In the genomic region with DNA sequence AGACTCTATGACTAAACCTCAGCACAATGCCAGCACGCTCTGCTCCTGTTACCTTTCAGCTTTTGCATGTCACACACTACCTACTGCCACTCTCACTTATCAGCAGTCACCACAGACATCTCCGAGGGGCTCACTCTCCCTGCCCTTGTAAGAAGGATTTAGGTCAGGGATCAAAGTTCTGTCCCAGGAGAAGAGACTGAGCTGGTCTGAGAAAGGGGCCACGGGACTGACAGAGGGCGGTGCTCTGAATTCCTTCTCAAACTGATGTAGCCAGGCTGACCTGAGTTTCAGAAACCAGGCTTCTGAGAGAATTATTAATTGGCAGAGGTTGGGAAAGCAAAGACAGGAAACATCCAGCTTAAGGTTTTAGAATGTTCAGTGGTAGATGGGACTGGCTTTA, we compare ENCODE assay signal across 27 mouse cellular contexts.
"Had no signal": no experiment of that assay in that cellular context is flagged by ENCODE, and none has a peak within 500 bp of the region (broad histone marks: within the 10 kb centered on the region; RNA-seq: fewer than 3 reads in every experiment).

No protein-coding gene starts in this region.

- H3K27me3 ChIP-seq: heart, embryonic 13.5 days; heart, embryonic 15.5 days; hindbrain, embryonic 12.5 days; kidney, embryonic 15.5 days; limb, embryonic 13.5 days; limb, embryonic 15.5 days had no signal

- H3K9ac ChIP-seq: heart, embryonic 13.5 days; heart, embryonic 15.5 days; hindbrain, embryonic 12.5 days; hindbrain, embryonic 14.5 days; kidney, embryonic 15.5 days; limb, embryonic 13.5 days; limb, embryonic 15.5 days; liver, embryonic 12.5 days had no signal

- H3K36me3 ChIP-seq: heart, embryonic 13.5 days; heart, embryonic 15.5 days; hindbrain, embryonic 10.5 days; hindbrain, embryonic 12.5 days; kidney, embryonic 15.5 days; limb, embryonic 13.5 days; limb, embryonic 15.5 days; liver, embryonic 12.5 days had no signal

- H3K4me3 ChIP-seq: gastrocnemius, adult 2 months; heart, adult 2 months; heart, embryonic 13.5 days; heart, embryonic 15.5 days; hindbrain, embryonic 10.5 days; hindbrain, embryonic 12.5 days; kidney, embryonic 15.5 days; limb, embryonic 13.5 days; limb, embryonic 15.5 days; liver, embryonic 12.5 days had no signal

- ATAC-seq: hindbrain, embryonic 16.5 days; intestine, embryonic 16.5 days; liver, embryonic 12.5 days had no signal

- H3K9me3 ChIP-seq: heart, embryonic 13.5 days; heart, embryonic 15.5 days; hindbrain, embryonic 10.5 days; hindbrain, embryonic 12.5 days; kidney, embryonic 15.5 days; limb, embryonic 13.5 days; limb, embryonic 15.5 days; liver, embryonic 12.5 days had no signal

- H3K4me1 ChIP-seq: hindbrain, embryonic 12.5 days; limb, embryonic 13.5 days; limb, embryonic 15.5 days had no signal

- H3K4me2 ChIP-seq: heart, embryonic 11.5 days; heart, embryonic 13.5 days; heart, embryonic 15.5 days; hindbrain, embryonic 12.5 days; hindbrain, embryonic 14.5 days; kidney, embryonic 15.5 days; limb, embryonic 13.5 days; limb, embryonic 15.5 days; liver, embryonic 12.5 days had no signal

- H3K27ac ChIP-seq: gastrocnemius, adult 2 months; heart, adult 2 months; heart, embryonic 13.5 days; heart, embryonic 15.5 days; hindbrain, embryonic 10.5 days; hindbrain, embryonic 12.5 days; hindbrain, embryonic 14.5 days; kidney, embryonic 15.5 days; kidney, postnatal 0 days; limb, embryonic 13.5 days; limb, embryonic 15.5 days; liver, embryonic 12.5 days had no signal

- DNase-seq: gastrocnemius, adult 2 months; gastrocnemius, postnatal 10 days; gastrocnemius, postnatal 25 days; heart, adult 2 months; heart, postnatal 14 days; heart, postnatal 4 days; kidney, adult 11 months; kidney, adult 2 months; kidney, adult 9 months; kidney, postnatal 14 days; kidney, postnatal 36 days; layer of hippocampus, adult 9-11 months; layer of hippocampus, postnatal 36 days; left cerebral cortex, postnatal 4 days had no signal
